Mouse (Mus musculus): ENCODE measurements around the gene Chrdl2.

- TF ChIP-seq CTCF (IDR thresholded peaks at IDR 0.05; ENCODE audit: insufficient read depth, low read depth, low read length), result no peak
- no peak for TF ChIP-seq POLR2A (IDR thresholded peaks at IDR 0.05; ENCODE audit: insufficient read depth, low read depth, low read length)
These were observed 6.5 kb downstream of the Chrdl2 start for GRCm38 (mm10) chr7:100012515-100012914.
